Mouse (Mus musculus) heart, postnatal 0 days (tissue): ENCODE data around the gene Cdk17.

Source experiments
- CTCF ChIP-seq: IDR thresholded peaks from 2 replicates; pipeline ENCODE4 v1.5.1; 2016; ENCODE audit warnings: antibody characterized with exemption, control low read depth, low read depth
- EP300 ChIP-seq: IDR thresholded peaks from 2 replicates; pipeline ENCODE4 v1.6.1; 2016; ENCODE audit warnings: antibody characterized with exemption, low read depth

DNA sequence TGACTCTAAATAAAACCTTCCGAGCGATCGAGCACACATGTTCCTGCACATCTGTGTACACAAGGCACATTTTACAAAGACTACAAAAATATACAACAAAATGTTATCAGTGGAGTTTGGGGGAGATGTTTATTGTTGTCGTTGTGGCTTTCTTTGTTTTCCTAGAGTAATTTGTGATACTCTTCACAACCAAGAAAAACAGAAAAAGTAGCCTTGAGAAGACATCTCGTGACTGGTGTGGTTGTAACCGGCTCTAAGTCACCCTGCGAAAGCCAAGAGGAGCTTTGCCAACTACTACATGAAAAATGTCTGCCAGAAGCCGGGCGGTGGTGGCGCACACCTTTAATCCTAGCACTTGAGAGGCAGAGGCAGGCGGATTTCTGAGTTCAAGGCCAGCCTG, 145.7 kb downstream of the Cdk17 start:
- TF ChIP-seq CTCF (no peak), EP300 (no peak)
